Mouse (Mus musculus): ENCODE results near the gene Kat7.

Kat7 gene

GRCm38 (mm10) chr11:95310007-95310647 lies at the start of gene Kat7:
Gene Kat7 (minus strand): TSS chr11:95310246.
- DNase-seq (ENCODE audit: low spot score in 2 of 2) = peak in 1 of 2 experiments; percentile 97

- no peak for DNase-seq (ENCODE audit: low spot score in 2 of 2)
Measured at GRCm38 (mm10) chr11:95358263-95358662, 48.2 kb upstream of the Kat7 start.

GRCm38 (mm10) chr11:95356469-95357273 lies 46.6 kb upstream of the Kat7 start:
- peak; percentile 95 to 99 for DNase-seq (ENCODE audit: low spot score in 2 of 2)

GRCm38 (mm10) chr11:95356039-95356438 lies 46.0 kb upstream of the Kat7 start:
- DNase-seq (ENCODE audit: low spot score in 2 of 2) = no peak

GRCm38 (mm10) chr11:95355661-95356011 lies 45.6 kb upstream of the Kat7 start:
- DNase-seq (ENCODE audit: low spot score in 2 of 2) = no peak

- DNase-seq (ENCODE audit: low spot score in 2 of 2) = no peak
Measured at GRCm38 (mm10) chr11:95354945-95355660, 45.1 kb upstream of the Kat7 start.

- DNase-seq (ENCODE audit: low spot score in 2 of 2) = no peak
Measured at GRCm38 (mm10) chr11:95354228-95354944, 44.3 kb upstream of the Kat7 start.

- DNase-seq (ENCODE audit: low spot score in 2 of 2) = no peak
Measured at GRCm38 (mm10) chr11:95353226-95353625, 43.2 kb upstream of the Kat7 start.

- DNase-seq (ENCODE audit: low spot score in 2 of 2) = no peak
Measured at GRCm38 (mm10) chr11:95352686-95353085, 42.6 kb upstream of the Kat7 start.

- no peak for DNase-seq (ENCODE audit: low spot score in 2 of 2)
Measured at GRCm38 (mm10) chr11:95350960-95351359, 40.9 kb upstream of the Kat7 start.

- no peak for DNase-seq (ENCODE audit: low spot score in 2 of 2)
Measured at GRCm38 (mm10) chr11:95350289-95350688, 40.2 kb upstream of the Kat7 start.

GRCm38 (mm10) chr11:95344181-95344580 lies 34.1 kb upstream of the Kat7 start:
- DNase-seq (ENCODE audit: low spot score in 2 of 2) = no peak

- no peak for DNase-seq (ENCODE audit: low spot score in 2 of 2)
Measured at GRCm38 (mm10) chr11:95343180-95343579, 33.1 kb upstream of the Kat7 start.

- DNase-seq (ENCODE audit: low spot score in 2 of 2) = peak in 1 of 2 experiments; percentile 61
Measured at GRCm38 (mm10) chr11:95340664-95341063, 30.6 kb upstream of the Kat7 start.

GRCm38 (mm10) chr11:95340259-95340658 lies 30.2 kb upstream of the Kat7 start:
- DNase-seq (ENCODE audit: low spot score in 2 of 2) = no peak

- peak; percentile 73 to 84 for DNase-seq (ENCODE audit: low spot score in 2 of 2)
Measured at GRCm38 (mm10) chr11:95339471-95340021, 29.5 kb upstream of the Kat7 start.

GRCm38 (mm10) chr11:95337846-95338342 lies 27.8 kb upstream of the Kat7 start:
- peak in 1 of 2 experiments; percentile 44 for DNase-seq (ENCODE audit: low spot score in 2 of 2)

GRCm38 (mm10) chr11:95337129-95337813 lies 27.2 kb upstream of the Kat7 start:
- peak; percentile 80 to 83 for DNase-seq (ENCODE audit: low spot score in 2 of 2)

- peak; percentile 82 to 94 for DNase-seq (ENCODE audit: low spot score in 2 of 2)
Measured at GRCm38 (mm10) chr11:95336568-95337128, 26.6 kb upstream of the Kat7 start, which contains the start of gene Fam117a. Gene Fam117a (plus strand): TSS chr11:95337018.

GRCm38 (mm10) chr11:95334448-95335060 lies 24.5 kb upstream of the Kat7 start:
- DNase-seq (ENCODE audit: low spot score in 2 of 2) = no peak
